ENCODE assay signal across 8 mouse cellular contexts in the genomic region with DNA sequence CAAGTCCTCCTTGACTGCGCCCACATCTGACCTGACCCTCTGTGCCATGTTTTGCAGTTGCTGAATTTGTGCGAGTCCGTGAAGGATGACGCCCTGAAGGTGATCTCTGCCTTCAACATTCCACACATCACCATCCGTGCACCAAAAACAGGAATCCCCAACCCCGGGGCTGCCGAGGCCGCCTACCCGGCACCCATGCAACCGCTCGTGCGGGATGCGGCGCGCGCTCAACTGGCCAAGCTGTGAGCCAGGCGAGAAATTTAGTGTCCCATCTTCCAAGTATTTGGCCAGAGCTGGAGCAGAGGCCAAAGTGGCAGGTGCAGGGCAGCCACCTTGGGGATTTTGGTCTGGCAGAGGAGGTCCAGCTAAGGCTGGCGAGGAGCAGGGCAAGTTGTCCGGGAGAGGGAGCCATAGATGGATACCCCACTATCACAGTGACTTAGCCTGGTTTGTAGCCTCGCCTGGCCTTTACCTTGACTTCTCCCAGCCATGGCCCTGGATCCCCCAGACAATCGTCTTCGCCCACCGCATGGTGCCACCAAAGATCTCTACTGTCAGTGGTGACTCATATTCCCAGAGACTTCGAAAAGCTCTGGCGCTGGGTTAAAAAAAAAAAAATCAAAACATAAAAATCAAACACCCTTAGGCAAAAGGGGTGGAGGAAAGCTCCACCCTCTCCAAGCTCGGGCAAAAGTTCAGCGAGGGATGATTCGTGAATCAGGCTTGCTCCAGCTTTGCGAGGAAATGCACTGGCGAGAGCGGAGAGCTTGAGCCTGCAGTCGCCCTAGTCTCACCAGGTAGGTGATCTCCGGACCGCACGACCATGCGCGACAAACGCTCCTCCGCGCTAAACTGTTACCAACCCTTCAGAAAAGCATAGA. TPM values are rescaled to one million over a fixed set of nuclear protein-coding genes. Genes with fewer than 3 reads are reported as not detected.
DNase-seq lines count a peak whose midpoint lies in the region; ATAC-seq lines count a peak whose summit lies in the region.

No protein-coding gene starts in this region.

- peak; percentile 56 to 65 for DNase-seq in urinary bladder, adult 18-20 months (ENCODE audit: low spot score in 2 of 2)
- no peak for DNase-seq in urinary bladder, postnatal 10 days (ENCODE audit: low spot score)
- DNase-seq in embryonic facial prominence, embryonic 11.5 days (ENCODE audit: low spot score): peak; percentile 52
- peak; percentile 51 to 53 for DNase-seq in heart, postnatal 10 days
- DNase-seq in kidney, postnatal 4 days: peak; percentile 48 to 57
- peak; percentile 94 for DNase-seq in midbrain, embryonic 11.5 days (ENCODE audit: low spot score, missing footprints)
- DNase-seq in thymus, postnatal 14 days: peak; percentile 42

- 2% methylated on average over 40 of the region's 40 CpGs for WGBS in embryonic facial prominence, embryonic 11.5 days
- WGBS in midbrain, embryonic 11.5 days: 2% methylated on average over 40 of the region's 40 CpGs

- intact Hi-C loops in heart, postnatal 10 days (cut with DNase I): loop anchor here (1.0 to 5.0 kb wide), 4 partner anchors 41 to 450 kb away; no protein-coding TSS in a partner anchor

- H3K27me3 ChIP-seq in embryonic facial prominence, embryonic 11.5 days (ENCODE audit: control insufficient read depth, insufficient read depth, low read length): peaks cover 6% of the 10 kb centered on the region
- peaks cover 25% of the 10 kb centered on the region for H3K27me3 ChIP-seq in midbrain, embryonic 11.5 days (ENCODE audit: control insufficient read depth, insufficient read depth, low read length)

- H3K36me3 ChIP-seq in embryonic facial prominence, embryonic 11.5 days (replicated peaks; ENCODE audit: control insufficient read depth, insufficient read depth, low read depth, low read length): no peaks in the 10 kb centered on the region
- no peaks in the 10 kb centered on the region for H3K36me3 ChIP-seq in midbrain, embryonic 11.5 days (ENCODE audit: control insufficient read depth, insufficient read depth, low read length)

- no peak overlapping the region; the same call in 1 of the 2 replicates for H3K9ac ChIP-seq in embryonic facial prominence, embryonic 11.5 days (replicated peaks; ENCODE audit: low read length)
- H3K9ac ChIP-seq in midbrain, embryonic 11.5 days (ENCODE audit: low read length): peak overlapping the region; percentile 22; the same call in 1 of the 2 replicates

- H3K27ac ChIP-seq in embryonic facial prominence, embryonic 11.5 days (replicated peaks; ENCODE audit: low read depth, low read length): no peak overlapping the region
- no peak overlapping the region for H3K27ac ChIP-seq in midbrain, embryonic 11.5 days (ENCODE audit: low read depth, low read length)

- peak overlapping the region; percentile 14 for H3K4me3 ChIP-seq in embryonic facial prominence, embryonic 11.5 days (ENCODE audit: low read depth, low read length)
- H3K4me3 ChIP-seq in midbrain, embryonic 11.5 days (ENCODE audit: low read depth, low read length): peak overlapping the region; percentile 10

- no peak for ATAC-seq in embryonic facial prominence, embryonic 11.5 days (replicated peaks; ENCODE audit: insufficient number of reproducible peaks, low FRiP score, low TSS enrichment, low read depth)
- ATAC-seq in midbrain, embryonic 11.5 days (ENCODE audit: low FRiP score): no peak
- ATAC-seq in erythroid progenitor cell, adult 5-6 weeks (replicated peaks; ENCODE audit: low FRiP score, poor library complexity, severe bottlenecking): no peak

- peaks cover 2% of the 10 kb centered on the region; the same call in 1 of the 2 replicates for H3K4me1 ChIP-seq in embryonic facial prominence, embryonic 11.5 days (ENCODE audit: control insufficient read depth, insufficient read depth, low read length)
- H3K4me1 ChIP-seq in midbrain, embryonic 11.5 days (ENCODE audit: control insufficient read depth, insufficient read depth, low read length): peaks cover 23% of the 10 kb centered on the region

- peak overlapping the region; percentile 94 for H3K4me2 ChIP-seq in embryonic facial prominence, embryonic 11.5 days (ENCODE audit: low read depth, low read length)
- H3K4me2 ChIP-seq in midbrain, embryonic 11.5 days: peak overlapping the region; percentile 98

- no peaks in the 10 kb centered on the region for H3K9me3 ChIP-seq in embryonic facial prominence, embryonic 11.5 days (replicated peaks; ENCODE audit: control insufficient read depth, low read length)
- H3K9me3 ChIP-seq in midbrain, embryonic 11.5 days (ENCODE audit: control insufficient read depth, low read length): no peaks in the 10 kb centered on the region

RNA-seq across cellular contexts. Expression of a gene that starts 2.7 kb away (rescaled TPM):
- 20.2 and 24.5 TPM in 2 replicates for polyA plus RNA-seq in embryonic facial prominence, embryonic 11.5 days (2014; fragmentation: Nextera tagmentation; extraction: Ambion mirVana)
- 10 to 100 TPM; 26.0 to 38.4 TPM for total RNA-seq in heart, postnatal 10 days (2021)
- 15.1 and 16.9 TPM in 2 replicates for polyA plus RNA-seq in midbrain, embryonic 11.5 days (2014; fragmentation: Nextera tagmentation; extraction: Ambion mirVana)
- 6.7 and 13.7 TPM in 2 replicates for total RNA-seq in erythroid progenitor cell, adult 5-6 weeks (2015; ENCODE audit: low replicate concordance)
- total RNA-seq in erythroid progenitor cell, adult 5-6 weeks (2017; ENCODE audit: low replicate concordance): 17.2 and 20.7 TPM in 2 replicates
